Mouse (Mus musculus) intestine, postnatal 0 days (tissue): ENCODE measurements around the gene Ppp4r4. TPM values are rescaled to one million over a fixed set of nuclear protein-coding genes. Genes with fewer than 3 reads are reported as not detected.
"Not testable (repeated sequence)": the region's sequence is repeated elsewhere in the genome, so short reads cannot be mapped to it uniquely, and the experiment has no call there.

Experiments used
- ATAC-seq: fragments of 200-750 bp; cut with Nextera tagmentation; 2 replicates; pipeline ENCODE4 v1.8.0; 2017; ENCODE audit warnings: mild to moderate bottlenecking, moderate TSS enrichment, moderate library complexity
- H3K27ac ChIP-seq: fragments of 300-500 bp; sonication (generic); 2 replicates; pipeline ENCODE4 v1.5.1; 2014; ENCODE audit warnings: mild to moderate bottlenecking, low read depth, low read length, moderate library complexity
- H3K27me3 ChIP-seq: fragments of 300-500 bp; sonication (generic); replicated peaks from 2 replicates; pipeline ENCODE4 v1.6.1; 2014; ENCODE audit warnings: low read length, mixed read lengths; ENCODE audit not compliant: control insufficient read depth, insufficient read depth
- H3K36me3 ChIP-seq: fragments of 300-500 bp; sonication (generic); 2 replicates; pipeline ENCODE4 v1.6.1; 2014; ENCODE audit warnings: mild to moderate bottlenecking, moderate library complexity; ENCODE audit not compliant: control insufficient read depth, insufficient read depth
- H3K4me1 ChIP-seq: fragments of 300-500 bp; sonication (generic); replicated peaks from 2 replicates; pipeline ENCODE4 v1.6.1; 2014; ENCODE audit warnings: antibody characterized with exemption, low read length, mixed read lengths; ENCODE audit not compliant: control insufficient read depth, insufficient read depth
- H3K4me2 ChIP-seq: fragments of 300-500 bp; sonication (generic); replicated peaks from 2 replicates; pipeline ENCODE4 v1.6.1; 2014; ENCODE audit warnings: low read depth, mild to moderate bottlenecking, moderate library complexity
- H3K4me3 ChIP-seq: fragments of 300-500 bp; sonication (generic); 2 replicates; pipeline ENCODE4 v1.5.1; 2014; ENCODE audit warnings: low read depth, low read length
- H3K9ac ChIP-seq: fragments of 300-500 bp; sonication (generic); 2 replicates; pipeline ENCODE4 v1.6.1; 2014; ENCODE audit warnings: mild to moderate bottlenecking, low read depth, low read length
- H3K9me3 ChIP-seq: fragments of 300-500 bp; sonication (generic); 2 replicates; pipeline ENCODE4 v1.6.1; 2016; ENCODE audit warnings: mixed run types; ENCODE audit not compliant: control insufficient read depth
- CTCF ChIP-seq: sonication (generic); IDR thresholded peaks from 2 replicates; pipeline ENCODE4 v1.5.1; 2016; ENCODE audit warnings: low read depth, mild to moderate bottlenecking, control low read depth, antibody characterized with exemption, moderate library complexity
- WGBS: fragments of 180-500 bp; shearing (Covaris S2); extraction: QIAGEN DNeasy Blood & Tissue Kit; methylation state at CpG from one replicate; pipeline ENCODE4 v1.1.7; 2014; 5-methylcytosine and 5-hydroxymethylcytosine counted together
- polyA plus RNA-seq: library from polyadenylated mRNA; unstranded; fragments of >200 nt; fragmentation: Nextera tagmentation; extraction: Ambion mirVana; gene quantifications from 2 replicates; pipeline ENCODE4 v1.2.1, GENCODE M21; 2015

The Ppp4r4 gene
- polyA plus RNA-seq, 1 experiment from 2014 or later: 0.56 TPM

DNA sequence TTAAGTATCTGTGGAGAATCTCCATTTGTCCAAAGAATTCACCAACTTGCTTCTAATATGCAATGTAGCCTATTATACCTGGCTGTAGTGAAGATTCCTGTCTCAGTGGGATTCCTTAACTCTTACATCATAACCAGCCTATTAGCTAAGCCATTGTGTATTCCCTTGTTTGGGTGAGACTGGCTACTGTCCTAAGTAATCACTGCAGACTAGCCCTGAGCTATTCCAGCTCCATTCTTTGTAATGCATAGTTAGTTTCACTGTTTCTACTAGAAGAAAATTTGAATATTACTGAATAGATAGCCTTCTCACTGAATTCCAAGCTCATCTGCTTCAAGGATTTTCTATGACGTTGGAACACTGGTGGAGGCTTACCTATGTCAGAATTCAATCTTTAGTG lies 32.6 kb downstream of the Ppp4r4 start:
- no peaks in the 10 kb centered on the region for H3K9me3 ChIP-seq
- H3K27me3 ChIP-seq: no peaks in the 10 kb centered on the region
- no peaks in the 10 kb centered on the region for H3K36me3 ChIP-seq
- H3K9ac ChIP-seq: no peak overlapping the region
- H3K27ac ChIP-seq: no peak overlapping the region
- no peak overlapping the region for H3K4me3 ChIP-seq
- ATAC-seq: no peak
- no peak overlapping the region for H3K4me2 ChIP-seq
- no peaks in the 10 kb centered on the region for H3K4me1 ChIP-seq
- WGBS: 86% methylated on average over 1 of the region's 1 CpGs
- no peak for TF ChIP-seq CTCF

DNA sequence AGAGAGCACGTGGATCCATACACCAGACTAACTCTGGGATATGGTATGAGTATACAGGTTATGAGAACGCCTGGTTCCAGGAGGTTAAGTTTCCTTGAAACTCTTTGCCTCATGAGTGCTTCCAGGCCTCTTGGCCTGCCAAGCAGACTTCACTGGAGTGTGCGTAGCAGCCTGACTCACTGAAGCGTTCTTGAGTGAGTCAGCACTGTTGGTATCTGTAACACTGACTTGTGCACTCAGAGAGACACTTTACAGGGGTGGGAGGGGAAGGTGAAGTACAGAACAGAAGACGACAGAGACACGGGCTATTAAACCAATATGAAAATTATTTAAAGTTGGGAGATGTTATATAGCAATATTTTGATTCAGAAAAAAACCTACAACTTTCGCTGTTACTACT lies 33.1 kb downstream of the Ppp4r4 start:
- Histone ChIP-seq H3K4me1 (no peaks in the 10 kb centered on the region), H3K9me3 (no peaks in the 10 kb centered on the region), H3K27ac (no peak overlapping the region), H3K27me3 (no peaks in the 10 kb centered on the region), H3K4me2 (no peak overlapping the region), H3K9ac (no peak overlapping the region), H3K4me3 (no peak overlapping the region), H3K36me3 (no peaks in the 10 kb centered on the region)
- no peak for ATAC-seq
- TF ChIP-seq CTCF: no peak
- WGBS: 76% methylated on average over 7 of the region's 7 CpGs

DNA sequence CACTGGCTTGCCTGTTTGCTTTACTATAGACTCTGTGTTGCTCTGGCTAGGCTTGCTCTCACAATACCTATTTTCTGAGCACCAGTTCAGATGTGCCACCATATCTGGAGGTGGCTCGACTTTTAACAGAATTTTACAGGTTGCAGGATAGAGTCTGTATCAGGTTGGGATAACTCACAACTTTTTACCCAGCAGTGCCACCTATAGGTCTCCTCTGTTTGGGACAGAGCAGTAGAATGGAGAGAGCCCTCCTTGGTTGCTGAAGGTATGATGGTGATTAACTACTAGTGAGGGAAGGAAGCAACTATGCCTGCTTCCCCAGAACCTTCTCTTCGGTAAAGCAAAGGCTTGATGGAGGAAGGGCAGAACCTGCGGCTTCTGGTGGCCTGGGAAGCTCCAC lies 35.0 kb downstream of the Ppp4r4 start:
- Histone ChIP-seq H3K27ac (no peak overlapping the region), H3K27me3 (no peaks in the 10 kb centered on the region), H3K9me3 (no peaks in the 10 kb centered on the region), H3K4me3 (no peak overlapping the region), H3K4me1 (no peaks in the 10 kb centered on the region), H3K36me3 (no peaks in the 10 kb centered on the region), H3K4me2 (no peak overlapping the region), H3K9ac (no peak overlapping the region)
- ATAC-seq: no peak
- WGBS: 58% methylated on average over 3 of the region's 3 CpGs
- TF ChIP-seq CTCF: peak; percentile 59

DNA sequence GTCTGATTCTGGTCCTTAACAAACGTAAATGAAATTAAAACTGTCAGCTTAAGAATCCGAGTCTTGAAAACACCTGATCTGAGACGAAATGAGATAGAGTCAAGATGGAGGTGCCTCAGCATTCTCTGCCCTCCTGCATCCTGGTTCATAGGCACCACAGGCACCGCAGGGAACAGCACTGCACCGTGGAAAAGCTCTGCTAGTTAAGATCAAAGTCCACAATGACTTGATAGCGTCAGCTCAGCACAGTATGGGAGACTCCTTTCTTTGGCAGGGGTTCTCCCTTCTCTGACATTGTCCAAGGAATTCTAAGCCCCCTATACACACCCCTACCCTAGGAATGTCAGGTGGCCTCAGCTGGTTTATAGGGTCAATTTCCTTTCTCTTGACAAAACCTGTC lies 37.6 kb downstream of the Ppp4r4 start:
- no peak for TF ChIP-seq CTCF
- peak; percentile 70; the same call in 1 of the 2 replicates for ATAC-seq
- Histone ChIP-seq H3K27me3 (no peaks in the 10 kb centered on the region), H3K4me3 (no peak overlapping the region), H3K9me3 (no peaks in the 10 kb centered on the region), H3K36me3 (no peaks in the 10 kb centered on the region), H3K9ac (no peak overlapping the region), H3K4me1 (no peaks in the 10 kb centered on the region), H3K27ac (no peak overlapping the region), H3K4me2 (no peak overlapping the region)
- 45% methylated on average over 6 of the region's 6 CpGs for WGBS

DNA sequence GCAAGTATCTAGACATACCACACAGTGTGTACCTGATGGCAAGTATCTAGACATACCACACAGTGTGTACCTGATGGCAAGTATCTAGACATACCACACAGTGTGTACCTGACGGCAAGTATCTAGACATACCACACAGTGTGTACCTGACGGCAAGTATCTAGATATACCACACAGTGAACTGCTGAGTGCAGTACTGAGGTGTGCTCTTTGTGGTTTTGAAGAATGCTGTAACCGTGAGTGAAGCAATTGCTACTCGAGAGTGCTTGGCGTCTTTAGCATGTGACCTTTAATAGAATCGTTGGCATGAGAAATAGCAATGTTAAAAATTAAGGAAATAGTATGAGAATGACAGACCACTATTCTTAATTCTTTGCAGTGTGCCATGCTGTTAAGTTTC lies 46.1 kb downstream of the Ppp4r4 start:
- H3K27me3 ChIP-seq, H3K4me1 ChIP-seq, H3K9me3 ChIP-seq, H3K9ac ChIP-seq, H3K4me2 ChIP-seq, H3K4me3 ChIP-seq, H3K36me3 ChIP-seq, ATAC-seq, H3K27ac ChIP-seq: not testable (repeated sequence)
- 93% methylated on average over 6 of the region's 6 CpGs for WGBS

DNA sequence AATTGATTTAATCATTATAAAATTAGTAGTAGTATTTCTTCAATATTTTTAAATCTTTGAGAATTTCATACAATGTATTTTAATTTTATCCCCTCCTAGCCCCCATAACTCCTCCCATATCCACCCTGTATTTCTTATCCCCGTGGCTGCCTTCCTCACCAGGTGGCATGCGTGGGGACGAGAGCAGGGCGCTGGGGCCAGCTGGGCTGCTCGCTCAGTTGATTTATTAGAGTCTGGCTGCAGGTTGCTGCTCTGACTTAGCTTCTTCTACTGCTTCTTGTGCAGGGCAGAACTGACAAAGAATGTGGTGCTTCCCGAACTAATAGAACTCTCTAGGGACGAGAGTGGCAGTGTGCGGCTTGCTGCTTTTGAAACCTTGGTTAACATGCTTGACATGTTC lies 51.7 kb downstream of the Ppp4r4 start:
- H3K4me2 ChIP-seq: no peak overlapping the region
- H3K27me3 ChIP-seq: no peaks in the 10 kb centered on the region
- no peaks in the 10 kb centered on the region for H3K36me3 ChIP-seq
- no peak for ATAC-seq
- H3K4me3 ChIP-seq: no peak overlapping the region
- no peak for TF ChIP-seq CTCF
- no peaks in the 10 kb centered on the region for H3K9me3 ChIP-seq
- no peak overlapping the region for H3K9ac ChIP-seq
- 84% methylated on average over 8 of the region's 8 CpGs for WGBS
- H3K27ac ChIP-seq: no peak overlapping the region
- no peaks in the 10 kb centered on the region for H3K4me1 ChIP-seq

DNA sequence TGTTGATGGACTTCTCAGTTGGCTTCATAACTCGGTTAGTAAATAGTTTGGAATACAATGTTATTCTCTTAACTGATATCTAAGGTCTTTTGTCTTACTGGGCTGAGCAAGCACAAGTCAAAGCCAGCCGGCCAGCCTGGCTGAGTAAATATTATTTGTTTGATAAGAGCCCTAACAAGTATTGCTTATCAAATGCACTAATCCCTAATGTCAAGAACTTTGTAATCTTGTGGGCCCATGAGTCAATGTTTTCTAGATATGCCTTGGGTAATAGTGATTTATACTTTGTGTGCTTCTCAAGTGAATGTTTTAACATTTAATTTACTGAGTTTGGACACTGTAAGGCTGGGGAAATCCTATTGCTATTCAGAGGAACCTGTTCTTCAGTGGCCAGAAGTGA lies 66.3 kb downstream of the Ppp4r4 start:
- H3K4me3 ChIP-seq: no peak overlapping the region
- no peak overlapping the region for H3K4me2 ChIP-seq
- no peak overlapping the region for H3K9ac ChIP-seq
- no peak overlapping the region for H3K27ac ChIP-seq
- no peak for ATAC-seq
- 30% methylated on average over 2 of the region's 2 CpGs for WGBS
- H3K36me3 ChIP-seq: no peaks in the 10 kb centered on the region
- H3K27me3 ChIP-seq: 0 out of 2 replicates have a peak, but pooled peaks cover 4% of the 10 kb centered on the region
- H3K4me1 ChIP-seq: no peaks in the 10 kb centered on the region
- no peaks in the 10 kb centered on the region for H3K9me3 ChIP-seq
- no peak for TF ChIP-seq CTCF
